Mouse (Mus musculus) gastrocnemius, postnatal 25 days (tissue): ENCODE data around the gene Fbxl8. TPM values are rescaled to one million over a fixed set of nuclear protein-coding genes. Genes with fewer than 3 reads are reported as not detected.

Experiments used
- DNase-seq: peaks from one replicate; pipeline ENCODE4 v3.0.0; 2022
- microRNA-seq, 2 experiments: library from miRNA; unstranded; fragments of <30 nt; microRNA quantifications; one replicate each; pipeline ENCODE4 v1.2.0; 2021; ENCODE audit warnings: borderline replicate concordance in 2 of 2
- total RNA-seq, 2 experiments: library from RNA; stranded (reverse); gene quantifications; 1 replicate in 1 of 2; 2 replicates in 1 of 2; pipeline ENCODE4 v1.2.3; 2021

Fbxl8 gene
- total RNA-seq, 2 experiments from 2014 or later, result 0.90 to 1.0 TPM

GRCm38 (mm10) chr8:105304325-105305210 lies 40.1 kb downstream of the Fbxl8 start:
- peak; percentile 46 for DNase-seq

DNA sequence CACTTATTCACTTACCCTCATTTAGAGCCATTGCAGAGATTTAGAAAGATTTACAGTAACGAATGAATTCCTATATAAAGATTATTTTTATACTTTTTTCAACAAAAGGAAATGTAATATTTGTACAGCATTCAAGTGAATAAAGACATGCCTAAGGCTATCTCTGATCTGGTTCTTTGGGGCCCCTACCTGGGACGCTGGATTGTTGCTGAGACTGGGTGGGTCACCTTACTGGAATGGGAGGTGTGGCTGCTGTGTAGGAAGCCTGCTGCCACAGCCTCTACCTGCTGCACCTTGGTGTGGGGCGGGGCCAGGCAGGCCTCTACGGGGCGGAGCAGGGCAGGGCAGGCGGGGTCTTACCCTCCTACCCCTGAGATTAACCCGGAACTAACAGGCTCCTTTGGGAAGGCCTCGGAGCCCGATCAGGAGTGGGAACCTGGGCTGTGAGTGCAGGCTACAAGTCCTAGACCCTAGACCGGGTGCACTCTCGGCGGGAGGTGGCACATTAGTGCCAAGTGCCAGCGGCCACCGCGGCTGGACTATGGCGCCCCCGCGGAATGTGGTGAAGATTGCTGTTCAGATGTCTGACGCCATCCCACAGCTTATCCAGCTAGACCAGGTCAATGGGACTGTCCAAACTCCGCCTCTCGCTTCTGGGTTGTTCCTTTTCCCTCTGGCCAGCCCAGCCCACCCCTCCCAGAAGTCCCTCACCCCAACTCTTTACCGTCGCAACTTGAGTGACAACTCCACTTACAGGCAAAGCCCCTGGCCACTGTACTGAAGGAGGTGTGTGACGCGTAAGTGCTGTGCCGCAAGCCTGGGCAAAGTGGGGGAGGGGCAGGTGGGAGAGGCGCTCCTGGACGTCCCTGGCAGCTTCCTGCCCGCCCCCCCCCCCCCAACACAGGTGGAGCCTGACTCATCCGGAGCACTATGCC lies 41.0 kb downstream of the Fbxl8 start, which contains the start of gene Elmo3:
Gene Elmo3, plus strand, starts transcription at position 391 of the 935 bp plus-strand sequence.
- peak; percentile 46 for DNase-seq

DNA sequence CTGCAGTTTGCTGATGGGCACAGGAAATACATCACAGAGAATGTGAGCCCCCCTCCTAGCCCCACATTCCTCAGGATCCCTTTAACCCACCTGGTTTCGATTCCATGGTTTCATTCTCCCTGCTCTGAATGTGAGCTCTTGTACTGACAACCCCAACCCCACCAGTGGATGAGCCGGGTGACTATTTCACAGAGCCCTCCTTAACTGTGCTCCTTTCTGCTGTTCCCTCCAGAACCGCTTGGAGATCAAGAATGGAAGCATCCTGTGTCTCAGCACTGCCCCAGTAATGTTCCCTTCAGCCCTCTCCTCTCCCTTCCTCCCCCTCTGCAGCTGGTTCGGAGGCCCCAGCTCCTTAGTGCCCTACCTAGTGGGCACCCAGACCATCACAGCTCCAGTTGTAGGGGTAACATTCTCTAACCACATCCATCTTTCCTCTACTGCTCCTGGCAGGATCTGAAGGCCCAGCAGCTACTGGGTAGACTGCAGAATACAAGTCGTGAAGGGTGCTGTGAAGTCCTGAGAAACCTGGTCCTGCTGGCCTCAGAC lies 41.8 kb downstream of the Fbxl8 start:
- no peak for DNase-seq

GRCm38 (mm10) chr8:105307670-105308069 lies 43.2 kb downstream of the Fbxl8 start:
- no peak for DNase-seq

GRCm38 (mm10) chr8:105308428-105308827 lies 44.0 kb downstream of the Fbxl8 start:
- no peak for DNase-seq

- DNase-seq, result no peak
Observed at GRCm38 (mm10) chr8:105309142-105309847, 44.8 kb downstream of the Fbxl8 start.

GRCm38 (mm10) chr8:105310118-105310517 lies 45.7 kb downstream of the Fbxl8 start:
- no peak for DNase-seq

DNA sequence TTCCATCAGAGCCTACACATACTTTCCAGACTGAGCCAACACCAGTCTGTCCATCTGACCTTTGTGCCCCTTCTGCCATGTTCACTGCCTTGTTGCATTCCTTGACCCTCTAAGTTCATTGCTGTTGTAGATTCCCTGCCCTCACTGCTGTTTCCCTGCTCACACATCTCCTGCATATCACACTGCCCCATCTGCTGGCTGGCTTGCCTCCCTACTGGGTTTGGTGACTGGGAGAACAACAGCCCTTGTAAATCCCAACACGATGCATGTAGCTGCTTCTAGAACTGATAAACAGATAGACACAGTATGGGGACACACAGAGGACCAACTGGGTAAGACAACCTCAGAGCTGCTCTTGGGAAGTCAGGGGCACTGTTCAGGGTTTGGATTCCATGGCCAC lies 47.3 kb downstream of the Fbxl8 start:
- no peak for DNase-seq

GRCm38 (mm10) chr8:105312891-105313481 lies 48.5 kb downstream of the Fbxl8 start:
- DNase-seq, result no peak

DNA sequence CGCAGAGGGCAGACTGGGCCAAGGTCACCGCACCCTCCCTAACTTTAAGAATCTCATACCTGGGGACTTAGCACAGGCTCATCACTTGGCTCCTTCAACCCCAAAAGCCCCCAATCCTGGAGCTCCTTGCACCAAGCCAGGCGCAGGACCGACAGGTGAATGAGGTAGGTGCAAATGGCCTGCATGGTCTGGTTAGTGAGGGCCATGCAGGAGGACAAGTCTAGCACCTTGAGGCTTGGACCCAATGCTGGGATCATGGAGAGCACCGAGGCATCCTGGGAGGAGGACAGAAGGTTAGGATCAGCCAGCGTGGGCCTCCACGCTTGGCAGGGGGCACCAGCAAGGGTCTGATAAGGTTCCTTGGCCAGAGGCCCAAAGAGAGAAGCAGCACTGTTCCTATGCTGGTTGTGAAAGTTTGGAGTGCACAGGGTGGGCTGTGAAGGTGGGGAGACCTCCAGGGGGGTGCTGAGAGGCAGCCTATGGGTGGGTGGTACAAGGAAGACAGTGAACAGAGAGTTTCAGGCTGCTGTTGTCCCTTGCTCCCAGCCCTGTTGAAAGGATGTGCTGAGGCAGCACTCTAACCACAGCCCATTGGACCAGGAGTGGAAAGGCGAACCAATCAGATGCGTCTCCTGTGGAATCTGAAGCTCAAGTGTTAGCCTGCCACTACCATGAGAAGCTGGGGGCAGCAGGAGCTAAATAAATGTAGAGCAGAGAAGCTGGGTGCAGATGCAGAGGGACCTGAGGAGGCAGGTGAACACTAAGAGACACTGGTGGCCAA lies 49.4 kb downstream of the Fbxl8 start:
- DNase-seq, result no peak

DNA sequence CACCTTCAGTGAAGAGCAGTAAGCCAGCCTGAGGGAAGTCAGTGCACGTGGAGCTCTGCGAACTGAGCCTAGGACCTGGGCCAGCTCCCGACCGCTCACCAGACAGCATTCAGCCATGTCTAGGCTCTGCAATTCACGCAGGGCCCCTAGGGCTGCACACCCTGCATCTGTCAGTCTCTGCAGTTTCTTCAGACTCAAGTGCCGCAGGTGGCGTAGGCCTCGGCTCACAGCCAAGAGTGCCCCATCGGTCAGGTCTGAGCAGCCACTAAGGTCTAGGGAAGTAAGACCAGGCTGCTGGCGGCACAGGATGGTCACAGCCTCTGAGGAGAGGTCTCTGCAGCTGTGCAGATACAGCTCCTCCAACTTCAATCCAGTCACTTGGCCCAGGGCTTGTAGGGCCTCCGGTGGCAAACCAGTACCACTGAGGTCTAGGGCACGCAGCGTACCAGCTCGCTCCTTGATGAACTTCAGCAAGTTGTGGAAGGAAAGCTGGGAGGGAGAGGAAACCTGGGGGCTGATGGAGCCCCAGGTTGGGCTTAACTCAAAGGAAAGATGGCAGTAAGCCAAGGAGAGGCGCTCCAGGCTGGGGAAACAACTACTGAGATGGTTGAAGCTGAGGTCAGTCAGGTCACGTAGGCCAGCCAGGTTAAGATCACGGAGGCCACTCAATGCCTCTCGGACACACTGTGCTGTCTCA lies 50.8 kb downstream of the Fbxl8 start:
- DNase-seq, result no peak

DNA sequence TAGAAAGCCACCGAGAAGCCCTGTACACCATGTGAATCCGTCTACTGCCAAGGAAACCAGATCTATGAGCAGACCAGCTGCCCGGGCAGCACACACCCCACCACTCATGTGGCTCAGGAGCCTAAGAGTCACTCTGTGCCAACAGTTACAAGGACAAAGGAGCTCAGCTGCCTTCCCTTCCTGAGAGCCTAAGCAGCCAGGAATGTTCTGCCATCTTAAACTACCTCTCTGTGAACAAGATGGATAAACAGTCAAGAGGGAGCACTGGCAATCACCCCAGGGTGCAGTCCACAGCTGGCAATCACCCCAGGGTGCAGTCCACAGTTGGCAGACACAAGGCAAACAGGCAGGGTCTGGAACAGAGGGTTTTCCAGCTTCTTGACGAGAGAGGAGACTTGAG lies 53.5 kb downstream of the Fbxl8 start:
- peak; percentile 52 for DNase-seq

GRCm38 (mm10) chr8:105318662-105319190 lies 54.3 kb downstream of the Fbxl8 start:
- DNase-seq, result no peak

Small RNA genes lying within 50 kb of the gene (microRNA-seq; reads per million reads assigned to microRNA genes)
- gene Gm27320 (0 reads per million in 2 experiments), gene Mir328 (578 to 583 reads per million in 2 experiments)

Other genes with a start within 250 kb of the Fbxl8 start
- gene Ces3a, start 216.0 kb upstream of the Fbxl8 start, total RNA-seq, result not detected
- gene Ces3b, start 180.9 kb upstream of the Fbxl8 start, total RNA-seq, result not detected
- gene Ces4a, start 132.8 kb upstream of the Fbxl8 start, total RNA-seq, result not detected
- gene Cbfb, start 94.0 kb upstream of the Fbxl8 start, total RNA-seq, result 10 to 100 TPM; 42.1 to 42.2 TPM
- 10 to 100 TPM; 13.5 to 24.2 TPM for gene D230025D16Rik, start 39.5 kb upstream of the Fbxl8 start, total RNA-seq
- 1 to 10 TPM; 2.6 TPM for gene B3gnt9, start 9.5 kb upstream of the Fbxl8 start, total RNA-seq
- 1 to 10 TPM; 3.0 TPM for gene Tradd, start within 50 bp of the Fbxl8 start, total RNA-seq
- gene Hsf4, start 5.2 kb downstream of the Fbxl8 start, total RNA-seq, result 1 to 10 TPM; 2.9 to 3.0 TPM
- 10 to 100 TPM; 22.3 to 23.3 TPM for gene Nol3, start 11.5 kb downstream of the Fbxl8 start, total RNA-seq
- under 1 TPM; 0.64 to 0.84 TPM for gene 4931428F04Rik, start 25.2 kb downstream of the Fbxl8 start, total RNA-seq
- 1 to 10 TPM; 1.4 to 2.5 TPM for gene Exoc3l, start 31.5 kb downstream of the Fbxl8 start, total RNA-seq
- gene E2f4, start 33.0 kb downstream of the Fbxl8 start, total RNA-seq, result 10 to 100 TPM; 21.8 to 24.5 TPM
- gene Elmo3, start 41.0 kb downstream of the Fbxl8 start, total RNA-seq, result under 1 TPM; 0.49 to 0.99 TPM
- gene Lrrc29, start 61.6 kb downstream of the Fbxl8 start, total RNA-seq, result 1 to 10 TPM in 1 of 2 experiments, under 1 TPM in 1; 0.87 to 1.4 TPM
- 10 to 100 TPM; 20.5 to 23.1 TPM for gene Tmem208, start 61.7 kb downstream of the Fbxl8 start, total RNA-seq
- 10 to 100 TPM; 17.4 to 24.6 TPM for gene Fhod1, start 83.3 kb downstream of the Fbxl8 start, total RNA-seq
- under 1 TPM; 0.56 to 0.72 TPM for gene Slc9a5, start 84.2 kb downstream of the Fbxl8 start, total RNA-seq
- under 1 TPM in 1 of 2 experiments, not detected in 1; 0.11 TPM for gene Plekhg4, start 108.6 kb downstream of the Fbxl8 start, total RNA-seq
- not detected for gene Kctd19, start 148.9 kb downstream of the Fbxl8 start, total RNA-seq
- under 1 TPM; 0.41 to 0.67 TPM for gene Lrrc36, start 148.9 kb downstream of the Fbxl8 start, total RNA-seq
- 10 to 100 TPM; 86.7 to 99.2 TPM for gene Tppp3, start 206.9 kb downstream of the Fbxl8 start, total RNA-seq
- gene Zdhhc1, start 232.3 kb downstream of the Fbxl8 start, total RNA-seq, result 10 to 100 TPM in 1 of 2 experiments, 1 to 10 TPM in 1; 8.7 to 10.1 TPM